Mouse (Mus musculus) ovary, postnatal 10 days (tissue): ENCODE measurements around the gene Kbtbd12.

Experiments used
- DNase-seq: peaks from one replicate; pipeline ENCODE4 v3.0.0; 2022; ENCODE audit warnings: low spot score

Gene Kbtbd12

GRCm38 (mm10) chr6:88548405-88549049 is 89.2 kb downstream of the Kbtbd12 start:
- no peak for DNase-seq

- DNase-seq: no peak
Measured at GRCm38 (mm10) chr6:88545397-88545790, 92.4 kb downstream of the Kbtbd12 start.

DNA sequence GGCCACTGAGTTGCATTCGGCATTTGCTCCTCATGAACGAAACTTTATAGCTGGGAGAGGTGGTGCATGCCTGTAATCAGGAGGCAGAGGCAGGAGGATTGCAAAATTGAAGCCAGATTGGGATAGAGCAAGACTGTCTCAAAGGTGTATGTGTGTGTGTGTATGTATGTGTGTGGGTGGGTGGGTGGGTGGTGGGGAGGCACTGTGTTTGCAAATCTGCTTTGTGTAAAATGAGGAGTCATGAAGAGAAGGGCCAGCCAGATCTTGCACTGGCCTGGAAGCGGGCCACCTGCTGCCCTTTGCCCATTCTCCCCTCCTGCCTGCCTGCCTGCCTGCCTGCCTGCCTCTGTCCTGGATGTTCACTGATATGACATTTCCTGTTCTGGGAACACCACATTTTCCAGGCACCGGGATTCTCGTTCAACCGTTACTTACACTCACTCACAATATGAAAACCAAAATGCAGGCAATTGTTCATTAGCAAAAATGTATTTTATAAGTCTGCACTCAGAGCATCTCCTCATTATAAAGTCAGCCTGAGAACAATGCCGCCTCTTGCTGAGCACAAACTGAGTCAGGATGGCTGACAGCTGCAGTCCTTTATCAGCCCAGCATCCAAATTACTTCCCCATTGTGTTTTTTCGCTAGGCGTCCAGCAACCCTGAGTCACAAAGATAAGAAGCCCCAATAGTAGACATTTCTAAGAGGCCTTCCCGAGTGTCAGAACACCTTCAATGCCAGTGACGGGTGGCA is 92.9 kb downstream of the Kbtbd12 start:
- no peak for DNase-seq

DNA sequence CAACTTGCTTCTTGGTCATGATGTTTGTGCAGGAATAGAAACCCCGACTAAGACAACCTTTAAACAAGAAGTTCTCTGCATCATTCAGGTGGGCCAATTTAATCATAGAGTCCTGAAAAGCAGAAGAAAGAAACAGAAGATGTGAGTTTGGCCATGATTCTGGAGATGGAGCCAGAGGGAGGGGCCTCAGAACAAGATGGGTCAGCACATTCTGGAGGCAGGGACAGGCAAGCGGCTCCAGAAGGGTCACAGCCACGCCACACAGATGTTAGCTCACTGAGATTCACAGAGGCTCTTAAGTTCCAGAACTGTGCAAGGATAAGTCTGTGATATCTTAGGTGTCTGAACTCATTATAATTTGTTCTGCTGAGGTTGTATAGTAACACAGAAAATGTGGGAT is 93.5 kb downstream of the Kbtbd12 start:
- DNase-seq: no peak

DNA sequence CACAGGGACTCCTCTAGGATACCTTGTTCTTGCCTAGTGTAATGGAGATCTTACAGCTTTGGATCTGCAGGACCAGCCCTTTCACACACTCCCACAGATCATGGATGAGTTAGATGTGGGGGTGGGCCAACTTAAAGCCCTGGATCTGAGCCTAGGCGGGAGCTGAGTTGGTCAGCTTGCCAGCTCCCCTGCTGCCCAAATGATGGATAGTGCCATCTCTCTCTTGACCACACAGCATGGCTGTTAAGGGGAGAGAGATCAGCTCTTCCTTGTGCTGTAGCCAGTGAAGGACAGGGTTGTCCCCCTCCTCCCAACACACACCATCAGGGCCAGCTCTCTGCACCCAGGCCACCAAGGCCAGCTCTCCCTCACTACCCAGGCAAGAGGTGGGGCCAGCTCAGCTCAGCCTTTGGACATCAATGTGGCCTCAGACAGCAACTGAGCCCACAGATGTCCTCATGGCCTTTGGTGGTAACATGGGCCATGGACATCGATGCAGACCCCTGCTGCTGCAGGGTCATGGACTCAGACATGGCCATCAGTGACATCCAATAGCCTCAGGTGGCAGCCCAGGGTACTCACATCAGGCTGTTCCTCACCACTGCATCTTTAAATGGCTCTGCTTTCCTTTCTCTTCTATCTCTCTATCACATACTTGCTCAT is 97.5 kb downstream of the Kbtbd12 start:
- no peak for DNase-seq

DNA sequence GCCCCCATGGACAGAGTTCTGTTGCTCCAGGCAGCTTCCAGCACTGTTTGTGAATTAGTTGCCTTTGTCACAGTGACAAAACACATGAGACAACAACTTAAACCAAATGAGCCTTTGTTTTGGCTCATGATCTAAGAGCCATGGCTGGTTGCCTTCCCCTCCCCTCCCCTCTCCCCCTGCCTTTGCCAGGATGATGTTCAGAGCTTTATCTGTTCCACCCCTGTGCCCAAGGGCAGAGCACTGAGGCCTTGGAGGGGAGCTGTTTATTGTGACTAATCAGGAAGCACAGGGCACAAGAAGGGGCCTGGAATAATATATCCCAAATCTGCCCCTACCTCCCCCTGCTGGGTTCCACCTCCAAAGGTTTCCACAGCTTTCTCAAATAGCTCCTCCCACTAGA is 107.4 kb downstream of the Kbtbd12 start:
- no peak for DNase-seq

- DNase-seq: no peak
Measured at GRCm38 (mm10) chr6:88524056-88524455, 113.7 kb downstream of the Kbtbd12 start.

GRCm38 (mm10) chr6:88523451-88523850 is 114.3 kb downstream of the Kbtbd12 start:
- no peak for DNase-seq

DNA sequence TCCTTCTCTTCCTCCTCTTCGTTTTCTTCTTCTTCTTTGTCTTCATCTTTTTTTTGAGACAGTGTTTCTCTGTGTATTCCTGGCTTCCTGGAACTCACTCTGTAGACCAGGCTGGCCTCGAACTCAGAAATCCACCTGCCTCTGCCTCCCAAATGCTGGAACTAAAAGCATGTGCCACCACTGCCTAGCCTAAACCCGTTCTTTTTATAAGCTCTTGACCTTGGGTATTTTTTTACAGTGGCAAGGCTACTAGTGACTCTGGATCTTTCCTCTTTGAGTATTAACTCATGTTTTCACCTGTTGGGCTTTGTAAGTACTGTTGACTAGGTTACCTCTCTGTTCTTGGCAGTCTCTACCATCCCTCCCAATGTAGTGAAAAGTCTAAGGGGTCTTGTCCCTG is 114.7 kb downstream of the Kbtbd12 start:
- DNase-seq: no peak

DNA sequence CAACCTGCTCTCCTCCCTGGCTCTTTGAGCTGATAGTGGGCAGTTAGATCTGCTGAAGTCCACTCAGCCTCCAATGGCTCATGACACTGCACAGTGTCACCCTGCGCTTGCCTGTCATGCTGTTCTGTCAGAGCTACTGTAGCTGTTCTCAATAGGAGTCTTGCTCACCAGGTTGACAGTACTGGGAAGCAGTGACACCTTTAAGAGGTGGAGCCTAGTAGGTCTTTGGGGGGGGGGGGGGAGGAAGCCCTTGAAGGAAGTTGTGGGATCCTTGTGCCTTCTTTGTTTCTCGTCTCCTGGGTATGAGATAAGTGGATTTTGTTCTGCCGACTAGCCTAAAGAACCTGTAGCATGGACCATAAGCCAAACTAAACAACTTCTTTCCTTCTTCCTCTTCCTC is 115.1 kb downstream of the Kbtbd12 start:
- no peak for DNase-seq

DNA sequence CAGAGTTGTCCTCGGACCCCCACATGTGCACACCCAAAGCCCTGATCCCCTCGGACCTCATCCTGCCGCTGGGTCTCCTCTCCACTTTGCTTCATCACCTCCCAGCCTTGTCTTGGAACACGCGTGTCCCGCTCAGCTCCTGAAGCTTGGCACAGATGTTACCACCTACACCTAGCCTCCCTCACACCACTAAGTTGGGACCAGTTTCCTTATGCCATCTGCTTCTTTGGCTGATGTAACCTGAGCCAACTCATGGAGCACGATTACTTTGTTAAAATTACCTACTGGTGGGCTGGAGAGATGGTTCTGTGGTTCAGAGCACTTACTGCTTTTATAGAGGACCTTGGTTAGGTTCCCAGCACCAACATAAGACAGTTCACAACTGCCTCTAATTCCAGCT is 115.9 kb downstream of the Kbtbd12 start:
- no peak for DNase-seq

DNA sequence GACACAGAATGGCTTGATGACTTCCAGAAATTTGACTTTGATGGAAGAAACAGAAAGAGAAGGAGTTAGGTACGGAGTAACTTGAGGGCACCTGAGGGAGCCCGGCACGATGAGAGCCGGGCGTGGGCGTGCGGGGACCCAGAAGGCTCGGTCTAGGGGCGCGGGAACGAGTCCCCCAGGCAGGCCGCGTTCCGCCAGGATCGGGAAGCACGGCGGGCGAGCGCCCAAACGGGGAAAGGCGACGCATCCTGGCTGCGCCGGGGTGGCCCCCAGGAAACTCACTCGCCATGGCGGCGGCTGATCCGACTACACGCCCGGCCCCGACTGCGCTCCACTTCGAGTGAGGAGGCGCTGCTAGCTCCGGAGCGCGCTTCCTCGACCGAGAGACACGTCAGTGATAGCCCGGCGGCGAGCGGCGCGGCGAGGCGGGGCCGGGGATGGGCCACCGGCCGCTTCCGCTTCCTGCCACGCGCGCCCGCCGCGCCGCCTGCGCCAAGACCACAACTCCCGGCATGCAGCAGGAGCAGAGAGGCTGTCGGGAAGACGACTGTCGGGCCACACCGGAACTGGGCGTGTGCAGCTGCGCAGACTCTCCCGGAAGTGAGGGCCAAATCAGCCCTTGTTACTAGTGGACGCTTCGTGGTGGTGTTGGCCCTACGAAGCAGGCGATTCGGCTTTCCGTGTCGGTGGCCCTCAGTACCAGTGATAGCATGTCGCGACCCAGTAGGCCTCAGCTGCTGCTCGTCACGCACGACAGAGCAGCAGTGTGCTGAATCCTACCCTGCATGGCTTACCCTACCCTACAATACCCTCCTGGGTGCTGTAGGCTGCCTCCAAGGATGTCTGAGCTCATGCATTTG is 119.1 kb downstream of the Kbtbd12 start, which contains the start of gene Sec61a1:
TSS of gene Sec61a1 (minus strand) at position 502 of the 860 bp plus-strand sequence.
- peak; percentile 78 for DNase-seq

- DNase-seq: no peak
Measured at GRCm38 (mm10) chr6:88517701-88518403, 119.9 kb downstream of the Kbtbd12 start.

DNA sequence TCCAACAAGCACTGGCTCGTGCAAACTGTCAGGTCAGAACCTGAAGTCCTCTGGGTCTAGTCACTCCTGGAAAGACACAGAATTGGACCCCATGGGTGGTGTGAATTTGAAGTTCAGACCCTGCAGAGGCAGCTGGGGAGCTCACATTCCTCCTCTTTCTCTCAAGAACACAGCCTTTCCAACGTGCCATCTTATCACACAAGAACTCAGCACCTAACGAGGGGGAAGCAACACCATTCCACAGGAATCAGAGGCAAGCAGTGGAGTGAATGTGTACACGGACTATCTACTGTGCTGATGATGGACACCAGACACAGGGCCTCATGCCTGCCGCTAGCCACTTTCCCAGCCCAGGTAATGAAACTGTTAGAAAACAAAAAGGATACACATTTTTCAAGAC is 121.1 kb downstream of the Kbtbd12 start:
- DNase-seq: no peak

- no peak for DNase-seq
Measured at GRCm38 (mm10) chr6:88515971-88516370, 121.8 kb downstream of the Kbtbd12 start.

DNA sequence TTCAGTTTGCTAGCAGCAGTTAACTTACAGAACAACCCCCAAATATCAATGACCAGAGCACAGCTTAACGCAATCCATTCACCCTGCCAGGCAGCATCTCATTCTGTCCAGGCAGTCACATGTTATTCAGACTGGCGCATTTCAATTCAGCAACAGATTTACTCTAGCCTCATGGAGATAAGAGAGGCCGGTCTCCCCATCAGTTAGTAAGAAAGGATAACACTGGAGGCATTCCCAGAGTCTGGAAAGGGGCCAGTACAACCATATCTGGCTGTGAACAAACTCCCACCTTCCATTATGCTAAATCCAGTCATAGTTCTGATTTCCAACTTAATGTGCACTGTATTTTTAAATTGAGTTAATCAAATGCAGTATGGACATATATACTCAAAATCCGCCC is 123.2 kb downstream of the Kbtbd12 start:
- no peak for DNase-seq

GRCm38 (mm10) chr6:88513984-88514383 is 123.8 kb downstream of the Kbtbd12 start:
- DNase-seq: no peak

DNA sequence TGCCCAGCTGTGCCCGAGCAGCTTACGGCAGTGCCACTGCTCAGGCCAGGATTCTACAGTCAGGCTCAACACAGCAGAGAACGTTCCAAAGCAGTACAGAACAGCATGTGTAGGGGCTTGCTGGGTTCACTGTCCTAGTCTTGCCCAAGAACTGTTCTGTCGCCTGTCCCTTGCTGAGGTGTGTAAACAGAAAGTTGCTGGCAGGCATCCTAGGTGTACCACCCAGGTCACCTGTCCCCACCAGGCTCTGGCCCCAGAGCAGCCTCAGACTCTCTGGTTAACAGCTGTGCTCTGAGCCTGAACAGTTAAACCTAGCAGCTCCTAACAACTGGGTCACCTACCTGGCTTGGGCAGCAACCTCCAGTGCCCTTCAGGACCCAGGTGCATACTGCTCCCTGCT is 134.7 kb downstream of the Kbtbd12 start:
- DNase-seq: no peak

GRCm38 (mm10) chr6:88502030-88502970 is 135.4 kb downstream of the Kbtbd12 start:
- DNase-seq: no peak

DNA sequence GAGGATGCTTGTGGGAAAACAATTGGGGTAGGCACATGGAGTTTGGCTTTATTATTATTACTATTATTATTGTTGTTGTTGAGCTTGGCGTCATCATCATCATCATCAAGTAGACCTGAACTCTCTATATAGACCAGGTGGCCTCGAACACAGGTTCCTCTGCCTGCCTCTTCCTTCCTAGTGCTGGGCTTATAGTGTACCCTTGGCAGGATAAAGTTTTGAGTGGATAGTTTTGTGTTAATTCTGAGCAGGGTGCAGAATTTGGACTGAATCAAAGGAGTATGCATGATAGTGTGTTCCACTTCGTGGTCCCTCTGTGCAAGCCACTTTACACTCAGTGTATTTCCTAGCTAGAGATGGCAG is 137.4 kb downstream of the Kbtbd12 start:
- DNase-seq: no peak
